Mouse (Mus musculus): ENCODE measurements around the gene Ttc28.

The Ttc28 gene

GRCm38 (mm10) chr5:111007900-111008299, 128.3 kb downstream of the Ttc28 start:
- no peak for DNase-seq (ENCODE audit: low spot score in 2 of 2)

- DNase-seq (ENCODE audit: low spot score in 2 of 2) = no peak
Observed at GRCm38 (mm10) chr5:111008431-111008830, 128.8 kb downstream of the Ttc28 start.

GRCm38 (mm10) chr5:111011271-111011670, 131.7 kb downstream of the Ttc28 start:
- no peak for DNase-seq (ENCODE audit: low spot score in 2 of 2)

GRCm38 (mm10) chr5:111012064-111012463, 132.5 kb downstream of the Ttc28 start:
- no peak for DNase-seq (ENCODE audit: low spot score in 2 of 2)

- no peak for DNase-seq (ENCODE audit: low spot score in 2 of 2)
Observed at GRCm38 (mm10) chr5:111012587-111012986, 133.0 kb downstream of the Ttc28 start.

GRCm38 (mm10) chr5:111014960-111015359, 135.4 kb downstream of the Ttc28 start:
- DNase-seq (ENCODE audit: low spot score in 2 of 2) = no peak

GRCm38 (mm10) chr5:111017319-111017718, 137.7 kb downstream of the Ttc28 start:
- no peak for DNase-seq (ENCODE audit: low spot score in 2 of 2)

- DNase-seq (ENCODE audit: low spot score in 2 of 2) = no peak
Observed at GRCm38 (mm10) chr5:111022339-111022738, 142.7 kb downstream of the Ttc28 start.

- DNase-seq (ENCODE audit: low spot score in 2 of 2) = no peak
Observed at GRCm38 (mm10) chr5:111022940-111023339, 143.3 kb downstream of the Ttc28 start.

- DNase-seq (ENCODE audit: low spot score in 2 of 2) = no peak
Observed at GRCm38 (mm10) chr5:111024621-111025020, 145.0 kb downstream of the Ttc28 start.

- DNase-seq (ENCODE audit: low spot score in 2 of 2) = no peak
Observed at GRCm38 (mm10) chr5:111025476-111025875, 145.9 kb downstream of the Ttc28 start.

- DNase-seq (ENCODE audit: low spot score in 2 of 2) = no peak
Observed at GRCm38 (mm10) chr5:111026209-111026608, 146.6 kb downstream of the Ttc28 start.

- no peak for DNase-seq (ENCODE audit: low spot score in 2 of 2)
Observed at GRCm38 (mm10) chr5:111028340-111028739, 148.7 kb downstream of the Ttc28 start.

- no peak for DNase-seq (ENCODE audit: low spot score in 2 of 2)
Observed at GRCm38 (mm10) chr5:111028952-111029351, 149.3 kb downstream of the Ttc28 start.

- DNase-seq (ENCODE audit: low spot score in 2 of 2) = no peak
Observed at GRCm38 (mm10) chr5:111032687-111033295, 153.2 kb downstream of the Ttc28 start.

- DNase-seq (ENCODE audit: low spot score in 2 of 2) = no peak
Observed at GRCm38 (mm10) chr5:111033489-111033888, 153.9 kb downstream of the Ttc28 start.

GRCm38 (mm10) chr5:111037123-111037748, 157.6 kb downstream of the Ttc28 start:
- no peak for DNase-seq (ENCODE audit: low spot score in 2 of 2)

GRCm38 (mm10) chr5:111039771-111040170, 160.2 kb downstream of the Ttc28 start:
- no peak for DNase-seq (ENCODE audit: low spot score in 2 of 2)

- no peak for DNase-seq (ENCODE audit: low spot score in 2 of 2)
Observed at GRCm38 (mm10) chr5:111041952-111042351, 162.3 kb downstream of the Ttc28 start.

- DNase-seq (ENCODE audit: low spot score in 2 of 2) = no peak
Observed at GRCm38 (mm10) chr5:111044193-111044592, 164.6 kb downstream of the Ttc28 start.

- no peak for DNase-seq (ENCODE audit: low spot score in 2 of 2)
Observed at GRCm38 (mm10) chr5:111046359-111046758, 166.8 kb downstream of the Ttc28 start.

- DNase-seq (ENCODE audit: low spot score in 2 of 2) = no peak
Observed at GRCm38 (mm10) chr5:111046841-111047476, 167.4 kb downstream of the Ttc28 start.

GRCm38 (mm10) chr5:111048036-111048435, 168.4 kb downstream of the Ttc28 start:
- DNase-seq (ENCODE audit: low spot score in 2 of 2) = no peak

Data from natural killer cell, adult 2 months (primary cell).